ENCODE assay signal across 29 mouse cellular contexts in the genomic region with DNA sequence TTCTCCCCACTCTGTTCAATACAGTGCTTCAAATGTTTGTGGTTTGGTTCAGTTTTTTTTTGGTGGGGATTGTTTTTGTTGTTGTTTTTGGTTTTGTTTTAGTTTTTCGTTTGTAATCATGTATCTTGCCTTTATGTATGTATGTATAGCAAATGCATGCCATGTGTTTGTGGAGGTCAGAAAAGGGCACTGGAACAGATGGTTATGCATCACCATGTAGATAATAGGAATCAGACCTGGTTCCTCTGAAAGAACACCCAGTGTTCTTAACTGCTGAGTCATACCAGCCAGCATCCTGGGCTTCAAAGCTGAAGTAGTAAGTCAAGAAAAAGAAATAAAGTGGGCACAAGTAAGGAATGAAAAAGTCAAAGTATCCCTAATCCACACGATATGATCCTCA.
DNase-seq lines count a peak whose midpoint lies in the region; ATAC-seq and TF ChIP-seq lines count a peak whose summit lies in the region.
"Had no signal": no experiment of that assay in that cellular context is flagged by ENCODE, and none has a peak within 500 bp of the region (broad histone marks: within the 10 kb centered on the region; RNA-seq: fewer than 3 reads in every experiment).

No protein-coding gene starts in this region.

- H3ac ChIP-seq in C2C12 (ENCODE audit: control insufficient read depth, insufficient read length, low read depth) = no peak overlapping the region

- peak; percentile 28 for DNase-seq in heart, adult 11 months
- no peak for DNase-seq in heart, adult 2 months
- peak; percentile 5 for DNase-seq in embryo, embryonic 11 days
- no peak for DNase-seq in left cerebral cortex, postnatal 36 days (ENCODE audit: low spot score in 2 of 2)
- no peak for DNase-seq in forebrain, embryonic 11.5 days (ENCODE audit: low spot score)
- DNase-seq: adrenal gland, postnatal 10 days; adrenal gland, postnatal 36 days; B cell, adult 2 months; cerebellum, adult 18-20 months; cerebellum, adult 9-10 months; cerebellum, postnatal 14 days; forebrain, postnatal 0 days; gastrocnemius, adult 2 months; gastrocnemius, postnatal 14 days; heart, adult 18-20 months; heart, postnatal 14 days; heart, postnatal 4 days; kidney, adult 18-20 months had no signal

- H3K4me2 ChIP-seq in forebrain, embryonic 11.5 days (ENCODE audit: low read depth, low read length, severe bottlenecking) = no peak overlapping the region
- H3K4me2 ChIP-seq: heart, embryonic 13.5 days; hindbrain, embryonic 14.5 days had no signal

- 57% methylated on average over 2 of the region's 2 CpGs for WGBS in heart, adult 2 months
- WGBS in forebrain, embryonic 11.5 days = 63% methylated on average over 2 of the region's 2 CpGs

- H3K9me3 ChIP-seq in forebrain, embryonic 11.5 days (ENCODE audit: control insufficient read depth, low read length) = no peaks in the 10 kb centered on the region
- H3K9me3 ChIP-seq: forebrain, embryonic 10.5 days; heart, embryonic 10.5 days; heart, embryonic 13.5 days had no signal

- H3K79me2 ChIP-seq in heart, adult 2 months (replicated peaks; ENCODE audit: control insufficient read depth, insufficient read depth, low read length) = no peaks in the 10 kb centered on the region
- no peaks in the 10 kb centered on the region for H3K79me2 ChIP-seq in C2C12 (ENCODE audit: control insufficient read depth, insufficient read depth)

- no peak for TF ChIP-seq EP300 in heart, adult 2 months (IDR thresholded peaks at IDR 0.05; ENCODE audit: insufficient read depth, low read depth, low read length)

- no peaks in the 10 kb centered on the region for H3K27me3 ChIP-seq in heart, adult 2 months (ENCODE audit: control insufficient read depth, insufficient read depth, low read length)
- no peaks in the 10 kb centered on the region for H3K27me3 ChIP-seq in C2C12 (ENCODE audit: control insufficient read depth, insufficient read depth, insufficient read length)
- no peaks in the 10 kb centered on the region for H3K27me3 ChIP-seq in forebrain, embryonic 11.5 days (ENCODE audit: control insufficient read depth, insufficient read depth, low read length)
- H3K27me3 ChIP-seq: heart, embryonic 13.5 days had no signal

- H3K4me3 ChIP-seq in heart, adult 2 months = no peak overlapping the region
- H3K4me3 ChIP-seq in C2C12 (ENCODE audit: insufficient read depth, poor library complexity, severe bottlenecking) = no peak overlapping the region
- no peak overlapping the region for H3K4me3 ChIP-seq in forebrain, embryonic 11.5 days (ENCODE audit: low read depth, low read length)
- H3K4me3 ChIP-seq: forebrain, embryonic 10.5 days; gastrocnemius, adult 2 months; heart, embryonic 10.5 days; heart, embryonic 13.5 days had no signal

- H3K36me3 ChIP-seq in heart, adult 2 months (ENCODE audit: control insufficient read depth, insufficient read depth, low read length) = no peaks in the 10 kb centered on the region
- H3K36me3 ChIP-seq in C2C12 (ENCODE audit: control insufficient read depth, insufficient read depth) = no peaks in the 10 kb centered on the region
- no peaks in the 10 kb centered on the region for H3K36me3 ChIP-seq in forebrain, embryonic 11.5 days (ENCODE audit: control insufficient read depth, insufficient read depth, low read length)
- H3K36me3 ChIP-seq: forebrain, embryonic 10.5 days; heart, embryonic 10.5 days; heart, embryonic 13.5 days had no signal

- H3K27ac ChIP-seq in heart, adult 2 months = no peak overlapping the region
- no peak overlapping the region for H3K27ac ChIP-seq in forebrain, embryonic 11.5 days (ENCODE audit: low read depth, low read length)
- H3K27ac ChIP-seq: forebrain, embryonic 10.5 days; gastrocnemius, adult 2 months; heart, embryonic 10.5 days; heart, embryonic 13.5 days; hindbrain, embryonic 14.5 days; hindbrain, postnatal 0 days had no signal

- no peak overlapping the region for H3K9ac ChIP-seq in heart, adult 2 months (ENCODE audit: low read depth, low read length)
- no peak overlapping the region for H3K9ac ChIP-seq in forebrain, embryonic 11.5 days (ENCODE audit: low read length)
- H3K9ac ChIP-seq: forebrain, postnatal 0 days; heart, embryonic 13.5 days; hindbrain, embryonic 14.5 days had no signal

- H3K4me1 ChIP-seq in heart, adult 2 months (ENCODE audit: control insufficient read depth, insufficient read depth, low read length) = no peaks in the 10 kb centered on the region
- H3K4me1 ChIP-seq in forebrain, embryonic 11.5 days (replicated peaks; ENCODE audit: control insufficient read depth, insufficient read depth, low read length) = no peaks in the 10 kb centered on the region
- H3K4me1 ChIP-seq: heart, embryonic 10.5 days; heart, embryonic 13.5 days had no signal

- intact Hi-C loops in heart, adult 2 months (cut with DNase I) = no loop called here
- intact Hi-C loops in left cerebral cortex, postnatal 36 days (cut with DNase I) = no loop called here

- ATAC-seq in forebrain, embryonic 11.5 days (replicated peaks; ENCODE audit: low FRiP score) = no peak
- ATAC-seq: activated CD4-positive, CD25-positive, alpha-beta regulatory T cell, adult 4 months; CD4-positive, CD25-positive, alpha-beta regulatory T cell, adult 4 months; forebrain, embryonic 14.5 days; forebrain, postnatal 0 days; hindbrain, postnatal 0 days; inflammation-experienced regulatory T-cells, adult 6 months; intestine, embryonic 16.5 days had no signal

- TF ChIP-seq POLR2A in heart, adult 2 months (IDR thresholded peaks at IDR 0.05; ENCODE audit: insufficient read depth, low read depth, low read length) = no peak

- TF ChIP-seq CTCF in heart, adult 2 months (IDR thresholded peaks at IDR 0.05) = no peak
- no peak for TF ChIP-seq CTCF in C2C12 (IDR thresholded peaks at IDR 0.05; ENCODE audit: control insufficient read depth, insufficient read depth, insufficient read length)

- no peaks in the 10 kb centered on the region for H3K79me3 ChIP-seq in C2C12 (ENCODE audit: low read depth)

TF ChIP-seq in C2C12, 6 proteins besides CTCF, POLR2A, EP300 and RAD21:
- TF ChIP-seq MYOG (IDR thresholded peaks at IDR 0.05; ENCODE audit: control insufficient read depth, extremely low read depth, insufficient read length) (no peak), MAX (IDR thresholded peaks at IDR 0.05) (peak; percentile 59), MYOD1 (IDR thresholded peaks at IDR 0.05; ENCODE audit: control insufficient read depth, insufficient read length, low read depth) (peak; percentile 71)

Comparison
In these comparisons a context has a peak if more than half of its experiments do, and no peak if none do; other contexts are left out.
1. DNase-seq: peak in heart, adult 11 months (single experiment) and embryo, embryonic 11 days (single experiment); none in heart, adult 2 months (0 of 2), left cerebral cortex, postnatal 36 days (0 of 2) and forebrain, embryonic 11.5 days (single experiment).